Mouse (Mus musculus) E14TG2a.4 (cell line): ENCODE measurements at regions not wholly inside any gene's neighbourhood (a gene's known extent, or its start where the extent isn't known, plus 50 kb on each side); places are given as distances from the start of the nearest gene placed in this dataset.
A peak's percentile ranks its signal among the peaks of the same experiment; 100 is the strongest.
"Not testable (repeated sequence)": the region's sequence is repeated elsewhere in the genome, so short reads cannot be mapped to it uniquely, and the experiment has no call there.

Source experiments
- H3K27me3 ChIP-seq: 2 replicates; pipeline ENCODE4 v1.6.1; 2014; ENCODE audit warnings: low read length, control low read depth; ENCODE audit not compliant: insufficient read depth
- H3K36me3 ChIP-seq: 2 replicates; pipeline ENCODE4 v1.6.1; 2014; ENCODE audit warnings: low read length, control low read depth; ENCODE audit not compliant: insufficient read depth
- H3K4me1 ChIP-seq: replicated peaks from 2 replicates; pipeline ENCODE4 v1.6.1; 2014; ENCODE audit warnings: low read depth, low read length, control low read depth
- H3K4me3 ChIP-seq: replicated peaks from 2 replicates; pipeline ENCODE4 v1.5.1; 2014; ENCODE audit warnings: mild to moderate bottlenecking, low read length
- H3K9me3 ChIP-seq: 2 replicates; pipeline ENCODE4 v1.6.1; 2014; ENCODE audit warnings: low read length, control low read depth
- CTCF ChIP-seq: conservative IDR thresholded peaks from 2 replicates; pipeline ENCODE4 v1.5.1; 2014; ENCODE audit warnings: low read length
- NANOG ChIP-seq: IDR thresholded peaks from 2 replicates; pipeline ENCODE4 v1.6.1; 2014; ENCODE audit warnings: borderline replicate concordance, low read length, mixed read lengths
- POU5F1 ChIP-seq: IDR thresholded peaks from 2 replicates; pipeline ENCODE4 v1.6.1; 2014; ENCODE audit warnings: low read length, borderline replicate concordance

DNA sequence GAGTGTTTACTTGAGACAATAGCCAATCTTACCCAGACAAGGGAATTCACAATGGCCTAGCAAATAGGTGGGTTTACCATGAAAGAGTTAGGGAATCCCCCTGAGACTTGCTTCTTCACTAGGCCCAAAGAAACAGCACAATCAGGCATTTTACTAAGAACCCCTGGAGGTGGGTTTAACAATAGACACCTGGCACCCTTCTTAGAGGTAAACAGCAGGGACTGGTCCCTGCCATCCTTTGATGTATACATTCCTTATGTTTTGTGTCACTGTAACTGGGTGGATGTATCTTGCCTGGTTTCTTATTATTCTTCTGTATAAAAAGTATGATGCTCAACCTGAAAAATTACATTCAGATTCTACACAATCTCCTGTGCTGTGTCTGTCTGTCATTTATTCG, 127.7 kb upstream of the Thsd7a start:
- not testable (repeated sequence) for H3K36me3 ChIP-seq, H3K27me3 ChIP-seq, H3K4me1 ChIP-seq, H3K4me3 ChIP-seq, H3K9me3 ChIP-seq
- peak; percentile 52; the same call in 1 of the 2 replicates for TF ChIP-seq NANOG

DNA sequence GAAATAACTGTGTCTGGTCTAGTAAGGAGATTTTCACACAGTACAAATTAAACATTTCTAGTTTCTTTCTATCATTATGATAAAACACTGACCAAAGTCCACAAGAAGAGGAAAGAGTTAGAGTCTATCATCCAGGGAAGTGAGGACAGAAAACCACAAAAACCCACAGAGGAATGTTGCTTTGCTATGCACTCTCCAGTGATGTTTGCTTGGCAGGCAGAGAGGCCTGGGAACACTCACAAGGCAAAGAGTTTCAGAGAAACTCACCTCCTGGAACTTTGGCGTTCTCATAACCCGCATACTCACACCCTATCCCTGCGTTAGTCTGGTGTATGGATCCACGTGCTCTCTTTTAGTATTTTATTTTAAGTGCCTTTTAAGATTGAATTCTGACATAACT, 127.2 kb upstream of the Thsd7a start:
- no peak overlapping the region for H3K4me3 ChIP-seq
- H3K36me3 ChIP-seq: 0 out of 2 replicates have a peak, but pooled peaks cover 5% of the 10 kb centered on the region
- TF ChIP-seq POU5F1 (no peak), CTCF (no peak), NANOG (no peak)
- no peaks in the 10 kb centered on the region for H3K9me3 ChIP-seq
- no peaks in the 10 kb centered on the region for H3K27me3 ChIP-seq
- peaks cover 6% of the 10 kb centered on the region for H3K4me1 ChIP-seq

DNA sequence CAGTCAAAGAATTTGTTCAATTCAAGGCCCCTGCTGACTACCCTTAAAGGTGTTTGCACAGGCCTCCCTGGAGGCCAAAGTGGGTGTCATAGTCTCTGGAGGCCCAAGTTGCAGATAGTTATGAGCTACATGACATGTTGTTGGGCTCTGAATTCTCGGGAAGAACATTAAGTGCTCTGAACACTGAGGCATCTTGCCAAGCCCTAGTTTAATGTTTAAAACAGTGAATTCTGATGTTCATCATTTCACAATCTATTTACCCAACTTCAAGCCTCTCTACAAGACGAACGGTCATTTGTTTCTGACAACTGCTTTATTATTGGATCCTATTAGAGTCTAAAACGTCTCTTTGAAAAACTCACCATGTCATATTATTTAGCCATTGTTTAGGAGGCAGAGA, 119.0 kb upstream of the Thsd7a start:
- peaks cover 11% of the 10 kb centered on the region for H3K36me3 ChIP-seq
- H3K27me3 ChIP-seq: no peaks in the 10 kb centered on the region
- peaks cover 6% of the 10 kb centered on the region; the same call in 1 of the 2 replicates for H3K9me3 ChIP-seq
- no peak overlapping the region for H3K4me3 ChIP-seq
- H3K4me1 ChIP-seq: peaks cover 9% of the 10 kb centered on the region
- TF ChIP-seq CTCF: no peak
- no peak for TF ChIP-seq NANOG
- no peak for TF ChIP-seq POU5F1

- H3K4me3 ChIP-seq: no peak overlapping the region
Observed at GRCm38 (mm10) chr6:12852041-12852440, 102.8 kb upstream of the Thsd7a start.

GRCm38 (mm10) chr6:12835079-12835478, 85.9 kb upstream of the Thsd7a start:
- H3K4me3 ChIP-seq, H3K27me3 ChIP-seq: not testable (repeated sequence)
- TF ChIP-seq NANOG: peak; percentile 93
- peaks cover 15% of the 10 kb centered on the region for H3K4me1 ChIP-seq
- peaks cover 50% of the 10 kb centered on the region for H3K9me3 ChIP-seq
- H3K36me3 ChIP-seq: peaks cover 12% of the 10 kb centered on the region

More at GRCm38 (mm10) chr6:12852041-12852440, 102.8 kb upstream of the Thsd7a start:
- Histone ChIP-seq H3K9me3 (no peaks in the 10 kb centered on the region), H3K36me3 (no peaks in the 10 kb centered on the region), H3K4me1 (no peaks in the 10 kb centered on the region), H3K27me3 (no peaks in the 10 kb centered on the region)
- no peak for TF ChIP-seq CTCF
- no peak for TF ChIP-seq NANOG
- TF ChIP-seq POU5F1: no peak

DNA sequence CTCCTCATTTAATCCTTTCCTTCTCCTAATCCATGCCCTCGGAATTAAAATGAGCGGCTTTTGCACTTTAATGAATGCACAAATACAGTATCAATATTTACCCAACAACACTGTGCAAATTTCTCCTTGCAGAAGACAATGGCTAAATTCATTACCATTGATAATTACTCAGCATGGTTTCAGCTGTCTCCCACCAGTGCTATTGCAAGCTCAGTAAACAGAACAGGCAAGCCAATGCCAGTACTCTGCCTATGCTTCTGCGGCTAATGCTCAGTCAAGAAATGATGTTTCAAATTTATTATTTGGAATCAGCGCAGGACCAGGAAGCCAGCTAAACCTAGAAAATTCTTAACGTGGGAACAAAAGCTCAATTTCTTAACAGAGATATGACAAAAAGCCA, 84.1 kb upstream of the Thsd7a start:
- no peaks in the 10 kb centered on the region for H3K27me3 ChIP-seq
- H3K9me3 ChIP-seq: peaks cover 42% of the 10 kb centered on the region
- peaks cover 12% of the 10 kb centered on the region for H3K36me3 ChIP-seq
- H3K4me3 ChIP-seq: no peak overlapping the region
- TF ChIP-seq CTCF (no peak), NANOG (no peak), POU5F1 (no peak)
- peaks cover 15% of the 10 kb centered on the region for H3K4me1 ChIP-seq

DNA sequence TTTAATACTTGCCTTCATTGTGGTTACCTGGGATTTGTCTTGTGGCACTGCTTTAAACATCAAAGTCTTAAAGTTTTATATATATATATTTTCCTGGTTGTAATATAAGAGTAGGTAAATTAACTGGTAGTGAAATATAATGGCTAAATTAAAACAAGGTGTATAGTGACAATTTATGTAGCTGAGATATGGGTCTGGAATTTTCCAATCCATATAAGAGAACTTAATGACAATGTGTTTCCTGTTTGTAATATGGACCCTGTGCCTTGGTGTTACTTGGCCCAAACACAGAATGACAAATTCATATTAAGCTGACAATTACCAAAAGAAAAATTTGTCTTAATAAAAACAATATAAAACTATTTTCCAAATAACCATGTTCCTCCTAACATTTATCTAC, 82.7 kb upstream of the Thsd7a start:
- H3K27me3 ChIP-seq: no peaks in the 10 kb centered on the region
- H3K9me3 ChIP-seq: peaks cover 28% of the 10 kb centered on the region
- H3K4me3 ChIP-seq: no peak overlapping the region
- peaks cover 12% of the 10 kb centered on the region for H3K36me3 ChIP-seq
- H3K4me1 ChIP-seq: peaks cover 15% of the 10 kb centered on the region
- TF ChIP-seq NANOG: no peak
- TF ChIP-seq CTCF: no peak
- TF ChIP-seq POU5F1: no peak

- TF ChIP-seq NANOG (no peak), CTCF (no peak), POU5F1 (no peak)
- Histone ChIP-seq H3K9me3 (peaks cover 26% of the 10 kb centered on the region), H3K4me3 (no peak overlapping the region), H3K27me3 (no peaks in the 10 kb centered on the region), H3K36me3 (peaks cover 12% of the 10 kb centered on the region), H3K4me1 (peaks cover 15% of the 10 kb centered on the region)
Observed at GRCm38 (mm10) chr6:12831485-12831884, 82.3 kb upstream of the Thsd7a start.

GRCm38 (mm10) chr6:12827745-12828144, 78.5 kb upstream of the Thsd7a start:
- no peak for TF ChIP-seq CTCF
- no peak for TF ChIP-seq POU5F1
- TF ChIP-seq NANOG: no peak

More at GRCm38 (mm10) chr6:12827745-12828144, 78.5 kb upstream of the Thsd7a start:
- Histone ChIP-seq H3K4me3 (no peak overlapping the region), H3K9me3 (peaks cover 12% of the 10 kb centered on the region), H3K27me3 (no peaks in the 10 kb centered on the region), H3K36me3 (no peaks in the 10 kb centered on the region), H3K4me1 (0 out of 2 replicates have a peak, but pooled peaks cover 3% of the 10 kb centered on the region)
